Mouse (Mus musculus) ES-E14 (cell line): ENCODE data around the gene Smyd3.

Source experiments
- HCFC1 ChIP-seq: IDR thresholded peaks from 2 replicates; pipeline ENCODE4 v1.6.1; 2012; ENCODE audit warnings: low read length, inconsistent platforms, borderline replicate concordance; ENCODE audit not compliant: insufficient read depth
- ZC3H11A ChIP-seq: IDR thresholded peaks from 2 replicates; pipeline ENCODE4 v1.6.1; 2012; ENCODE audit warnings: low read depth, mild to moderate bottlenecking, inconsistent platforms, low read length, borderline replicate concordance

DNA sequence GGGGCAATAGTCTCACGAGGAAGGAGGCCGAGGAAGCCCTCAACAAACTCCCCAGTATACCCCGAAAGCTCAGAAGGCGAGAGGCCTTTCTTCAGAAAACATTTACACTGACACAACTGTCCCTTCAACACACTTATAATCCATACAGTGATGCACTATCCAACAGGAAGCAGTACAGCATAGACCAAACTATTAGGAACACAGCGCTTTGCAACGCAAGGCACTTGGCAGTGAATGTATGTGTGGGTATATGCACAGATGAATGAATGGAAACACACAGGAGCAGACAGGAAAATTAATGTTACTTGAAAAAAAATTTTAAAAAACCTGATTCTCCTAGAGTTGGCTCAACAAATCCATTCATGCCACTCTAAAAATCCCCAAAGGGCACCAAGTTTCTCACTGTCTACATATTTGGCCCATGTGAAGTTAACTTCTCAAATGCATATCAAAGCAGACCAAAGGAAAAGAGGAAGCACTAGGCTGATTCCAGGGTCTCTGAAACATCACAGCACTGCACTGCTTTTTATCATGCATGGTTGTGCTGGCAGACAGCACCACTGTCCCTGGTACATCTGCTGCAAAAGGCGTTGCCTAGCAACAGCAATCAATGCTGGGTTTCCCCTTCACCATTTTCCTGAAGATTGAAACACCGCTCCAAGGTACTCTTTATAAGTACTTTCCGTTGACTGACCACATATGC is 191.4 kb downstream of the Smyd3 start:
- TF ChIP-seq ZC3H11A (no peak), HCFC1 (no peak)
